Mouse (Mus musculus) brain, embryonic 14.5 days (tissue): ENCODE results near the gene Gm4491. TPM values are rescaled to one million over a fixed set of nuclear protein-coding genes. Genes with fewer than 3 reads are reported as not detected.

Experiments used
- DNase-seq: peaks from one replicate; pipeline ENCODE4 v3.0.0-alpha.2; 2011; ENCODE audit warnings: low read depth
- CTCF ChIP-seq: fragments of 200-500 bp; IDR thresholded peaks from 2 replicates; pipeline ENCODE4 v1.5.1; 2012; ENCODE audit warnings: inconsistent platforms, mild to moderate bottlenecking, moderate library complexity, borderline replicate concordance; ENCODE audit not compliant: insufficient read depth, insufficient read length; ENCODE audit errors: extremely low read depth
- POLR2A ChIP-seq: fragments of 200-500 bp; IDR thresholded peaks from 2 replicates; pipeline ENCODE4 v1.6.1; 2012; ENCODE audit warnings: mild to moderate bottlenecking, inconsistent platforms, borderline replicate concordance; ENCODE audit not compliant: poor library complexity, insufficient read depth, insufficient read length, severe bottlenecking; ENCODE audit errors: extremely low read depth
- polyA plus RNA-seq: library from polyadenylated mRNA; depleted of rRNA; stranded (reverse); fragments of >200 nt; gene quantifications from 2 replicates; pipeline ENCODE4 v1.2.3, GENCODE M21; 2012; rRNA removed

The Gm4491 gene
- polyA plus RNA-seq = not detected in 2 replicates

GRCm38 (mm10) chr14:57115823-57116544 lies at the start of gene Gm4491:
Gene Gm4491 (minus strand): TSS chr14:57115883.
- TF ChIP-seq CTCF = no peak
- TF ChIP-seq POLR2A = no peak
- DNase-seq = peak; percentile 85

- DNase-seq = no peak
- no peak for TF ChIP-seq CTCF
- no peak for TF ChIP-seq POLR2A
Measured at GRCm38 (mm10) chr14:57161833-57162232, 46.1 kb upstream of the Gm4491 start.

DNA sequence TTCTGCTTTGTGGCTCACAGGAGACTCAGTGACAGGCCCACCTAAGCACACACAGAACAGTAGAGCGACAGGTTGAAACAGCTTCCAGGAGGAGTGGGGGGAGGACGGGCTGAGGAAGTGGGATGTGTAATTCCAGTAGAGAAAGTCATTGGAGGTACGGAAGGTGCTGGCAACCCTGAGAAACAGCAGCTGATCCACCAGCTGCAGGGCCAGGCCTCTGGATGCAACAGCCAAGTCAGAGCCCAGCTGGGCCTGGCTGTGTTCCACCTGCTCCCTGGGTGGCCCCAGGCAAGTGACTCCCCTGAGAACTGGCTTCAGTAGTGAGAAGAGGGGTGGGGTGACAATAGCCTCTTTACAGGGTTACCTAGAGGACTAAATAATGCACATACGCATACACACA lies 45.5 kb upstream of the Gm4491 start:
- TF ChIP-seq CTCF (no peak), POLR2A (no peak)
- DNase-seq = peak; percentile 19

- DNase-seq = no peak
Measured at GRCm38 (mm10) chr14:57154916-57155315, 39.2 kb upstream of the Gm4491 start.

DNA sequence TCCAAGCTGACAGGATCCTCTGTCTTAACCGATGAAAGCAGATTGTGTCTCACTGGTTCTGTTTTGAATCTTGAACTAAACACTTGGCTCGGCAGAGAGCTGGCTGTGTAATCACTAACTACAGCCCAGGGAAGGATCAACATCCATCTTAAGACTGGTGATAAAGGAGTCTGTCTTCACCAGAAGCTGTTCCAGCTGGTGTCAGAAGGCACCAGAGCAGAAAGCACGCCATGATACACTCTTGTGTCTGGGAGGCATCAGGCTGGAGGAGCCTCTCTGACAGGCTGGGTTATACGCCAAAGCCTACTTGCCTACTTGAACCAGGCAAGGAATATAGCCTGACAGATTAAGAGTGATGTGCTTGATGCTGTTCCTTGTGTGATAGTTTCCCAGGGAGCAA lies 30.1 kb upstream of the Gm4491 start:
- TF ChIP-seq CTCF (no peak), POLR2A (no peak)
- peak; percentile 32 for DNase-seq

More at GRCm38 (mm10) chr14:57154916-57155315, 39.2 kb upstream of the Gm4491 start:
- no peak for TF ChIP-seq CTCF
- TF ChIP-seq POLR2A = no peak

GRCm38 (mm10) chr14:57135265-57135664 lies 19.6 kb upstream of the Gm4491 start:
- no peak for DNase-seq
- TF ChIP-seq POLR2A (no peak), CTCF (no peak)

GRCm38 (mm10) chr14:57133161-57133661 lies 17.5 kb upstream of the Gm4491 start, which contains the start of gene Gjb6:
Gene Gjb6 (minus strand): TSS chr14:57133611.
- TF ChIP-seq CTCF = no peak
- no peak for TF ChIP-seq POLR2A
- peak; percentile 11 for DNase-seq

- DNase-seq = no peak
- TF ChIP-seq CTCF (no peak), POLR2A (no peak)
Measured at GRCm38 (mm10) chr14:57127383-57127782, 11.7 kb upstream of the Gm4491 start.

- no peak for DNase-seq
- TF ChIP-seq POLR2A (no peak), CTCF (no peak)
Measured at GRCm38 (mm10) chr14:57122295-57122694, 6.6 kb upstream of the Gm4491 start.

DNA sequence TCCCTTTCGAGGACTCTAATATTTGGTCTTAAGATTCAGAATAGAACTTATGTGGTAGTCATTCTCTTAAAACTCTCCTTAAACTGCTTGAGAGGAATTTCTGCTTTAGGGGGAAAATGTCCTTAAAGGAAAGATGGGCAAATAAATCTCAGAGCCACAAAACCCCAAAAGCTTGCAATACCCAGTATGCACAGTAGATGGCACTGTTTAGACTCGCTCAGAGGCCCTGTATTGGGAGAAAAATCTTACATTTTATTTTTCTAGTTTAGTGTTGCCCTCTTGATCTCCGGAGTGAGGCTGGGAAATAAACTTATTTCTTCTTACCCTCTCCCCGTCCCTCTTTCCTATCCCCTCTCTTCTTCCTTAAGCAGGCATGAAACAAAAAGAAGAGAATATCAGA lies 6.5 kb downstream of the Gm4491 start:
- TF ChIP-seq CTCF = peak; percentile 75
- TF ChIP-seq POLR2A = no peak
- peak; percentile 72 for DNase-seq

DNA sequence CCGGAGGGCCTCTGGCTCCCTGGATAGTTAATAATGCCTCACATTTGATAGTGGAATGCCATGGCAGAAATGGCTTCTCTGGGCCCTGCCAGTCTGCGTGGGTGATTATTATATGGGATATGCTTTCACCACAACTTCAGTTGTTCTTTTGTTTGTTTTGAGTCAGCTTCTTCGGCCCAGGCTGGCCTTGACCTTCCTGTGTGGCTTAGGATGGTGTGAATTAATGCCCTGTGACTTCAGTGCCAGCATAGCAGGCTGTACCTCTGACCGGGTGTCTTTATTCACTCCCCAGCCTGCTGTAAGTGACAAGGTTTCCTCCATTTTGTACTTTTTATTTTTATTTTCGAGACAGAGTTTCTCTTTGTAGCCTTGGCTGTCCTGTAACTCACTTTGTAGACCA lies 7.8 kb downstream of the Gm4491 start:
- no peak for TF ChIP-seq POLR2A
- TF ChIP-seq CTCF = no peak
- DNase-seq = no peak

GRCm38 (mm10) chr14:57107091-57107490 lies 8.6 kb downstream of the Gm4491 start:
- TF ChIP-seq CTCF (no peak), POLR2A (no peak)
- DNase-seq = no peak

GRCm38 (mm10) chr14:57105721-57106120 lies 10.0 kb downstream of the Gm4491 start:
- DNase-seq = no peak
- no peak for TF ChIP-seq POLR2A
- TF ChIP-seq CTCF = no peak
